Mouse (Mus musculus): ENCODE measurements at regions not wholly inside any gene's neighbourhood (a gene's known extent, or its start where the extent isn't known, plus 50 kb on each side); places are given as distances from the start of the nearest gene placed in this dataset.
A peak's percentile ranks its signal among the peaks of the same experiment; 100 is the strongest.
"Not testable (repeated sequence)": the region's sequence is repeated elsewhere in the genome, so short reads cannot be mapped to it uniquely, and the experiment has no call there.

DNA sequence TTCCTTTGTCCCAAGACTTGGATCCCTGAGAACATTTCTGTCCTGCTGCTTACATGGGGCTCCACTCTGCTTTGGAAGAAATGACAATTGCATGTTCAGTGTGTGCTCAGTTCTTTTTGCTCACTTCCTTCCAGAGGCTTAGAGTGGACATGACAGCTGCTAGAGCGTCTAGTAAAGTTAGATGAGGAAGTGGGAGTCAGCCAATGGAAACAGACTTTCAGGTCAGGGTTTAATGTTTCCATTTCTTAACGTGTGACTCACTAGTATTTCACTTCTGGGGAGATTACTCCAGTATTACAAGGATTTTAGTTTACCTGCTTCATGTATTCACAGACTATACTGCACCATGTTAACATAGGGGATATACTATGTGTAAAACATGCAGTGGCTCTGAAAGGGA, 759.3 kb upstream of the Gm38303 start:
- DNase-seq: no peak

DNA sequence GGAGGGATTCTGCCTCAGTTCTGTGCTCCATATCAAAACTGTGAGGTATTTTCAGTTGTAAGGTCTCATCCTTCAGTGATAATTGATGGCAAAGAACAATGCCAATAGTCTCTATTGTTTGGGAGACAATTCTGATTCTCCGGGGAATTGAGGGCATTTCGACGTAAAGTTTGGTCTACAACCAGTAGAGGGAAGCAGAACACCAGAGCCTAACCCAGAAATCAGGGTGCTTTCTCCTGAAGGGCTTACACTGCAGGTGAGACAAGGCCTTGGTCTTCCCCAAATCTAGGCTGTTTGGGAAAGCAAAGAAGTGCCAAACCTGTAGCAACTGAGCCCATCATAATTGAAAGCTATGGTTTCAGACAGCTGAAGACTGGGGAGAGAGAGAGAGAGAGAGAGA, 758.7 kb upstream of the Gm38303 start:
- DNase-seq: no peak

DNA sequence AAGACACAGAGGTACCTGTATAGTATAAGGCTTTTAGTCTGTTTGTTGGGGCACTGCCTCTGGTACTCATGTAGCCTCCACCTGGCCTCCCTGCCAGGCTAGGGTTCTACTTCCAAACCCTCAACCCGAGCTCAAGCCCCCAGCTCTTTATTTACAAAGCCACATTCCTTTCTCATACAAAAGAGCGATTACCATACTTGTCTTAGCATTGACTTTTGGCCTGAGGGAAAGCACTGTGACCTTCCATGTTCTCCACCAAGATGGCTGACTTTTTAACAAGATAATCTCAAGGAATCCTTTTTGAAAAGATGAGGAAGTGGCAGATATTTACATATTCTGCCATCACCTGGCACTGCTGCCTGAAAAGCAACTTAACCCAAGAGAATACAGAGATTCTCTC, 747.8 kb upstream of the Gm38303 start:
- DNase-seq: no peak

DNA sequence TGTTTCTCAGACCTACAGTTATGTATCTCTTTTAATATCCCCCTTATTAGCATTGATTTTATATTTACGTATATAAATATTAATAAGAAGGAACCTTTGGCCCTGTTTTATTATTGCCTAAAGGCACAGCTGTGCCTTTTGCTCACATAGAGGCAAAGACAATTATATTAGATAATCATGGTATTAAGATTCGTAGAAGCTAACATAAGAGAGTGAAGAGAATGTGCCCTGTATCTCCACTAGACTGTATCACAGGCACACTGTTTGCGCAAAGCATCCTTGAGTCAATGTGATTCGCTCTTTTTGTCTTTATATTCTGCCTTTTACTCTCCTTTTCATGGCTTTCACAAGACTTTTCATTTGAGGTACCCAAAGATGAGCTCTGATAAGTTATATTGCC, 738.5 kb upstream of the Gm38303 start:
- DNase-seq: no peak

DNA sequence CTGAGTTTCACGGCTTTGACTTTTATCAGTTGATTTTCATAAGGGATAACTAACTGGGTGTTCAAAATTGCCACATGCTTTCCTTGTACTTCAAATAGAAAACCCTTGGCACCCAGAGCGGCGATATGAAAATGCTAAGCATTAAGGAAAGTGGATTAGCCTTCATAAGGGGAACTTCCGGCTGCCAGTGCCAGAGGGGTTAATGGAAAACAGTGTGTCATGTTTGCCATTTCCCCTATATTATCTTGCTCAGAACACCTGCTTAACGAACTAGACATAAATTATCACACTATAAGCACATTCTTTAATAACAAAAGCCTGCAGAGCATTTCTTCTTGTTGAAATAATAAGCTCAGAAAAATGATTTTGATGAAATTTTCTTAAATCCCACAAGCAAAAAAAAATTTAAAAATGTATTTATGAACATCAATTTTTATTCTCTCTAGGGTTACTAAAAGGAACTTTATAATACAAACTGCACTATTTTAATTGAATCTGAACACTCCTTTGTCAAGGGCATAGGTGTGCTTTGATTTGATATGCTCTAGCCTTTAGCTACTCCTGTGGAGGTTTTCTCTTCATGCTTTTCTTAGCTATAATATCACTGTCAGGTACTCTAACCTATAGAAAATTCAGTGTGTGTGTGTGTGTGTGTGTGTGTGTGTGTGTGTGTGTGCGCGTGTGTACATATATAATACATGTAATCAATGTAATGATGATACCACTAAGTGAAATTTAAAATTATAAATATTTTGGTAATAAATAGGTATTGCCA, 699.7 kb upstream of the Gm38303 start:
- DNase-seq: no peak

DNA sequence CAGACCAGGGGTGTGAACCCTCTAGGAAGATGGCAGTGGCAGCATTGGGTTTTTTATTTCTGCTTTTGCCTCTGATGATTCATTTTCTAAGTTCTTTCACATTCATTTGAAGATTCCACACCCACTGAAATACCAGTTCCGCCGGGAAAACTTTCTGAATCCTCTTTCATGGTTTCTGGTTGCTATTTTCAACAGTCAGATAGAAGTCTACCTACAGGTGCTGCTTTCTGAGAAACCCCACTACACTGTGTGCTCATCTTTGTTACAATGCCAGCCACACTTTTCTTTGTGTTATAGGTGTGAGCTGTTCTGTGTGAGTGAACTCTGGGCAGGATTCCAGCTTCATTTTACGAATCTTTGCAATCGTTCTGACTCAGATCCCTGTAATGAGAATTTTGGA, 694.5 kb upstream of the Gm38303 start:
- no peak for DNase-seq

DNA sequence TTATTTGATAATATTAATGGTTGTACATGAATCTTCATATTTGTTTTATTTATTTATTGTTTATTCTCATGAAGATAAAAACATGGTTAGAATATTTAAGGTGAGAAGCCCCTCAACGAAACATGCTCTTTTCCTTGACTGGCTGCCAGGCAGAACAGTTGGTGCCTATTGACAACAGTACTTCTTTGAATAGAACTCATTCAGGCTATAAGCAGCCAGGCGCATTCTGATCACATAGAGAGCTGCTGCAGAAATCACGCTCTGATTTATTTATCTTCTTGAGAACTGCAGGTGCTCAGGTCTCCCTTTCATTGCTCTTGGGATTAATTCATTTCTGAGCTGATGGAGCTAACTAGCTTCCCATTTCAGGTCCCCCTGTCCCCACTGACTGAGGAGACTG, 688.9 kb upstream of the Gm38303 start:
- peak; percentile 15 for DNase-seq

DNA sequence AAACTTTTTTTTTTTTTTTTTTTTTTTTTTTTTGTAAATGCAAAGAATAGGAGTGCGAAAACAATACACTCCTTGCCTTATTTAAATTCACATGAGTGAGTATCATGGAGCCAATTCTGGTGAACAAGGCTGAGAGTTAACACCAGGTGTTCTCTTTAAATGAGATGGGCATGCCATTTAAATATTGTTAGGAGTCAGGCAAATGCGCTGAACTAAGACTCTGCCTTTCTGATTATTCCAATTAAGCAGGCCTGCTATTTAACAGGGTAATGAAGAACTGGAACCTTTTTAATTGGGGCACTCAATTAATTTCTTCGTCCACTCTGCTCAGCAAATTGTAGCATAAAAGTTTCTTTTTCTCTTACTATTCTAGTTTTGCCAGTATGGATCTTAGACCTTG, 684.6 kb upstream of the Gm38303 start:
- DNase-seq: no peak

DNA sequence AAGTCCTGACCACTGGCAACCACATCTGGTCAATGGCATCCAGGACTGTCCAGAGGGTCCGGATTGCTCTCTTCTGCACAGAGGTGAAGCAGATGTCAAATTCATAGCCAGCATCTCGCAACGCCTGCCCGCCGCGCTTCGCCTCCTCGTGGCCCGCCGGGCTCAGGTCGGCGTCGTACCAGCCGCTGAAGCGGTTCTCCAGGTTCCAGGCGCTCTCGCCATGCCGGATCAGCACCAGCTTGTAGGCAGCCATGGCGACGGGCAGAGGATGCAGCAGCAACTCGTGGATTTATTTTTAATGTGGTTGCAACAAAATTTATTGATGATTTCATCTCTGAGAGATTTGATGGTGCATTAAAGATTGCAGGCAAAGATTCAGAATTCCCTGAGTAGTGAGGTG, 679.4 kb upstream of the Gm38303 start:
- not testable (repeated sequence) for DNase-seq

DNA sequence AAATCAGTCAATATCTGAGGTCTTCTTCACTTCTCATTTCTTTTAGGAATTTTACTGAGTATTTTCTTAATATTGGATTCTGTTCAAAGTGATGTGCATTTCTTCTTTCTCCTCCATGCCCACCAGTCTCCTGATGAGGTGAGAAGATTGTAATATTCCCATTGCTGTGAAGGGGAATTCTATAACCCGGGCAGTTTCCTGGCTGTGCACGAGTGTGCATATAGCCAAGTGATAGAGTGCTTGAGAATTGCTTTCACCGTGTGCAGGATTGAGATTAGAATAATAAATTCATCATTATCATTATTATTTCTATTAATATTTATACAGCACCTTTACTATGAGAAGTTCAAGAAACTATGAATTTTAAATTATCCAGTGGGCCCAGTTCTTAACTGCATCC, 671.9 kb upstream of the Gm38303 start:
- no peak for DNase-seq

DNA sequence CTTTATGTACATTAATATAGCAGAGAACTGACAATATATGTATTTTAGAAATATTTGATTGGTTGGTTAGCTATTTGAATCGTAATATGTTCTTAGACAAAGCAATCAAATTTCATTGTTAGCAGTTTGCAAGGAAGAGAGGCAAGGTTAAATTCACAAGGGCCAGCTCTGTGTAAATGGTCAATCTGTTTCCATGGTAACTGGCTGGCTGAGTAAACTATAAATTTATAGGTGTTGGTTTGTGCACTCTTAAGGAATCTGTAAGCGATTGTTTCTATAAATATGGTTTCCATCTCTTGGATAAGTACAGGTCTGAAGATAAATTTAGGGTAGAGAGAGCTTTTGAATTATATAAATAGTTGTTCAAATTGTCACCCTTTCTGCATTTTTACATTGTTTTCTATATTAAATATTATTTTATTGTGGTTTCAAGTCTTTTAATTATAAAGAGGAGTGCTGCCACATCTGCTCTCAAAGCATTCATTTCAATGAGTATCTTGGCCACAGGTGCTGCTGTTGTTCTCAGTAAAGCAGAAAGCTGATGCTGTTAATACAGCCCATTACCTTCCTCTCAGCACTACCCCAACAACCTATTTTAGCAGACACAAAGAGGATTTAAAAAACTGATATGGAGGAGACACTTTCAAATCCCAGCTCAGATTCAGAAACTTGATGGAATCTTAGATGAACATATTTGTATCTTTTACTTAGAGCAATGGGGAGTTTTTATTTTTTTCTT, 671.2 kb upstream of the Gm38303 start:
- no peak for DNase-seq

DNA sequence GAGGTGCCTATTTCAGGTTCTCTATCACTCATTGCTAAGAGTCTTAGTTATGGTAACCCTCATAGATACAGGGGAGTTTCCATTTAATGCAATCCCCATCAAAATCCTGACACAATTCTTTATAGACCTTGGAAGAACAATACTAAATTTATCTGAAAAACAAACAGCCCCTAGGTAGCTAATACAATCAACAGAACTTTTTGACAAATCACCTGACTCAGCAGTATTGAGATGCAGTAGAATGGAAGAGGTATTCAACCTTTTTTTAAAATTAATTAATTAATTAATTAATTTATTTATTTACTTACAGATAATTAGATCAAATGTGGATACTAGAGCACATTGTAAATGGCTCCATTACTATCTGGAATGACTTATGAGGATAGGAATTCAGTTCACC, 643.5 kb upstream of the Gm38303 start:
- no peak for DNase-seq

DNA sequence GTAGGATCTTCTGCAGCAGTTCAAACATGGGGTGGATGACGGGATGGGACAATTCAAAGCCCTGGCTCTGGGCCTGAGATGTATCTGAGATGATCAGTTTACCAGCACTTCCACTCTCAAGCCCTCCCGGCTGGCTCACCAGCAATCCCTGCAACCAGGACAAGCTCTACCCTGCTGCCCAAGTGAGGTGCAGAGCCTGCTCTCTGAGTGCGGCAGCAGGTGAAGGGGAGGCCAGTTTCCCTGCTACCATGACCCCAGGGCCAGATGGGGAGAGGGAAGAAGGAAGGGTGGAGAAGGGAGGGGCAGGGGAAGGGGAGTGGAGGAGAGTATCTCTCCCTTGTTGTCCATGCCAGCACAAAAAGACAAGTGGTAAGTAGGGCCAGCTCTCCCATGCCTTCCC, 638.9 kb upstream of the Gm38303 start:
- no peak for DNase-seq

DNA sequence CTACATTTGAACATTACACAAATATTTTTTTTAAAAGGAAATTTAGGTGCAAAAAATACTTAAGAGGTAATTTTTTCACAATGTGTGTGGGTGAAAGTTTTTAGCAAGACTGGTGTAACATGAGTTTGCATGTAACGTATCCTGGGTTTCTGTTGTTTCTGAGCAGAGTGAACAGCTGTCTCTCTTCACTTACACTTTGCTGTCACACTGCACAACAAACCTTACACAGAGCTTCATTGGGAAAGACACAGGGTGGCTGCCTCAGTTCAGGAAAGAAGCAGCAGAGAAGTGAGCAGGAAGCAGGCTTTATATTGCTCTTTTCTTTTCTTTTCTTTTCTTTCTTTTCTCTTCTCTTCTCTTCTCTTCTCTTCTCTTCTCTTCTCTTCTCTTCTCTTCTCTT, 617.1 kb upstream of the Gm38303 start:
- DNase-seq: no peak

DNA sequence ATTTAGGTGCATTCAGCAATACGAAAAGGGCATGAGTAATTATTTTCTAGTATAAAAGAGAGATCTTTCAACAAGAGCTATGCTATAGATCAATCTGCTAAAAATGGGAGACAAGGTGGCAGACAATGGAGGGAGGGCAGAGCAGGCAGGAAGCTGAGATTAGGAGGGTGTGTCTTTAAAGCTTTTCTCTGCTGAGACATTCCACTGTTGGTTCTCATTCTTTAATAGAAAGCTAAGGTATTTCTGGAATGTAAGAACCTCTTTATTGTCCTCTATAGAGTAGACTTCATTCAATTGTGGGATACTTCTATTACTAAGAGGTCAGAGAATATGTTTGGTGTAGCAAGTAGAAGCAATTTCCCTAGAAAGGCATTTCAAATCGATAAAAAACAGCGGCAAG, 581.6 kb upstream of the Gm38303 start:
- no peak for DNase-seq

DNA sequence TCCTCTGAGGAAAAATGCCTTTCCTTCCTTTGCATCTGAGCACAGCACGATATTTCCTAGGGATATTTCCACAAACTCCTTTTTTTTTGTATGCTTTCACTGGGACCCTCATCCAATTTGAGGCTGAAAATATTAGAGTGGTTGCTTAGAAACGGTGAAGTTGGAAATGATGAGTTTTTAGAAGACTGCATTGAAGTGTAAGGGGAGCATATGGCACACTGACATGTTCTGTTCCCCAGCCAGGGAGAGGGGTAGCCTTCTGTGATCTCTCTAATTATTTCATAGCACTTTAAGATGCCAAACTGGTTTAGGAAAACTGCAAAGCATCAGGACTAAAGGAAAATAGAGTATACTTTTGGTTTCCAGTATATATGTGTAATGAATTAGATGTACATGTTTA, 556.5 kb upstream of the Gm38303 start:
- DNase-seq: peak; percentile 3

All from right cerebral cortex, postnatal 14 days (tissue).